In genomic region chr13:47043030-47043680, GRCm38 (mm10) we compare ENCODE assay signal across 8 mouse cellular contexts. TPM values are rescaled to one million over a fixed set of nuclear protein-coding genes. Genes with fewer than 3 reads are reported as not detected.
A peak's percentile ranks its signal among the peaks of the same experiment; 100 is the strongest.
DNase-seq lines count a peak whose midpoint lies in the region; ATAC-seq lines count a peak whose summit lies in the region.

Gene Kdm1b (plus strand): TSS chr13:47043499.

- WGBS in intestine, embryonic 14.5 days = under 1% methylated on average over 48 of the region's 48 CpGs

- peaks cover 15% of the 10 kb centered on the region for H3K4me1 ChIP-seq in intestine, embryonic 14.5 days (replicated peaks; ENCODE audit: control insufficient read depth, insufficient read depth, low read length)

- peak within 1 kb of the TSS; percentile 71 for H3K4me3 ChIP-seq in intestine, embryonic 14.5 days (ENCODE audit: low read depth, low read length)

- intact Hi-C loops in left cerebral cortex, postnatal 14 days (cut with DNase I) = no loop called here

- H3K9ac ChIP-seq in intestine, embryonic 14.5 days (ENCODE audit: low read length) = peak within 1 kb of the TSS; percentile 67

- H3K36me3 ChIP-seq in intestine, embryonic 14.5 days (ENCODE audit: control insufficient read depth, insufficient read depth, low read length) = no peaks in the 10 kb centered on the region

- ATAC-seq in intestine, embryonic 14.5 days (replicated peaks; ENCODE audit: low FRiP score, low TSS enrichment, low read depth) = peak; percentile 96

- H3K27ac ChIP-seq in intestine, embryonic 14.5 days (ENCODE audit: low read depth) = peak within 1 kb of the TSS; percentile 47; the same call in 1 of the 2 replicates

- H3K27me3 ChIP-seq in intestine, embryonic 14.5 days (replicated peaks; ENCODE audit: control insufficient read depth, insufficient read depth, low read length) = no peaks in the 10 kb centered on the region

- H3K9me3 ChIP-seq in intestine, embryonic 14.5 days (ENCODE audit: control insufficient read depth, low read length) = no peaks in the 10 kb centered on the region

- DNase-seq in adrenal gland, adult 18-20 months (ENCODE audit: low spot score in 2 of 2) = peak; percentile 99 to 100
- DNase-seq in embryo, embryonic 11 days = peak; percentile 98
- DNase-seq in gastrocnemius, postnatal 25 days = peak; percentile 97
- peak; percentile 100 for DNase-seq in intestine, embryonic 14.5 days (ENCODE audit: low spot score)
- peak; percentile 95 to 96 for DNase-seq in left cerebral cortex, postnatal 14 days (ENCODE audit: low spot score in 2 of 2)
- peak; percentile 100 for DNase-seq in mesoderm, embryonic 11.5 days (ENCODE audit: low read depth, low spot score)
- DNase-seq in right cerebral cortex, postnatal 36 days (ENCODE audit: low spot score in 2 of 2) = peak; percentile 95 to 96
- DNase-seq in yolk sac, embryonic 10.5 days (ENCODE audit: low spot score) = peak; percentile 99

- peak within 1 kb of the TSS; percentile 100 for H3K4me2 ChIP-seq in intestine, embryonic 14.5 days (ENCODE audit: low read length)

RNA-seq across cellular contexts. Expression of gene Kdm1b, which starts in this region (rescaled TPM):
- 10 to 100 TPM; 10.2 to 11.1 TPM for total RNA-seq in adrenal gland, adult 18-20 months (2021)
- total RNA-seq in gastrocnemius, postnatal 25 days (2021) = 1 to 10 TPM; 5.6 to 7.2 TPM
- polyA plus RNA-seq in intestine, embryonic 14.5 days (2014; fragmentation: Nextera tagmentation; extraction: Ambion mirVana) = 13.4 and 15.5 TPM in 2 replicates
- 10 to 100 TPM; 10.4 to 12.3 TPM for total RNA-seq in left cerebral cortex, postnatal 14 days (2021)

Comparison
In these comparisons a context has a peak if more than half of its experiments do, and no peak if none do; other contexts are left out.
1. Peak in every context shown above with its lines: DNase-seq, ATAC-seq, H3K4me3 ChIP-seq and H3K27ac ChIP-seq.